Mouse (Mus musculus) forelimb bud, embryonic 11.5 days (tissue): ENCODE measurements around the gene Hdac4.
A peak's percentile ranks its signal among the peaks of the same experiment; 100 is the strongest.

ENCODE experiments used
- DNase-seq: peaks from one replicate; pipeline ENCODE4 v3.0.0-alpha.2; 2012; ENCODE audit warnings: low read depth, low spot score

The Hdac4 gene

DNA sequence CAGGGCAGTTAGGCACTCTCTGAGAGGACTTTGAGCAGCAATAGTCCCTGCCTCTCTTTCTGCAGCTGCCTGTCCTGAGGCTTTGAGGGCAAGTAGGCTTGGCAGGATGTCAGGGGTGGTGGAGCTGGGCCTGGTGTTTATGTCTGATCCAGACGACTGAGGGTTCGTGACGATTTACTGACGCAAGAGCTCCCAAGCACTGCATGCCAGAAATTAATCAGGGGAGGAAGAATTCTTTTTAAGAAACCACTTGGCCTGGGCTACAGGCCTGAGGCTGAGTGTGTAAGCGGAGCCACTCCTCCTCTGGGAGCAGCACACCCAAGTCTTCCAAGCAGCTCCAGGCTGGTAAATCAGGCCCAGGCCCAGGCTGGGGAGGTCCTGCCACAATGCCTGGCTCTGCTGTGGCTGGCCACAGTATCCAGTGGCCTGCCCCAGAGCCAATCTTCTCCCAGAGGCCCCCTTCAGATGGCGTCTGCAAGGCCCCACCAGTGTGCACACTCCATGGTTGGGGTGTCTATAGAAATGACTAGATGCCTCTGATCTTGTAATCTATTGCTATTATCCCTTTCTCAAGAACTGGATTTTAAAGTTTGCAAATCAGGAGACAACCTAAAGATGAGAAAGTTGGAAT is 64.9 kb downstream of the Hdac4 start:
- DNase-seq, result peak; percentile 28

DNA sequence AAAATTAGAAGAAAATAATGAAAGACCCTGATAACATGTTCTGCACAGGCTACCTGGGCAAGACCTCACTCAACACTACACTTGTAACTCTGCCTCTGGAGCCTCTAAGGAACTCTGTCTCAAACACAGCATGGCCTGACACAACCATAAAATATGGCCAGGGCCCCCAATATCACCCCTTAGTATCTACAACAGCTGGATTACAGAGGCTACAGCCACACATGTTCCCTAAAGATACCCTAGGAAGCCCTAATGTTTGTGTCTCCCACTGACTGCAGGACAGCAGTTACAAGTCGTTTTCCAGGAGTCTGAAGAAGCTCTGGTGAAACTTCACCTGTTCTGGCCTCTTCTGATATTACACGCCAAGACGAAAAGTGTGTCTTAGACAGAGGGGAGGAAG is 65.7 kb downstream of the Hdac4 start:
- no peak for DNase-seq

DNA sequence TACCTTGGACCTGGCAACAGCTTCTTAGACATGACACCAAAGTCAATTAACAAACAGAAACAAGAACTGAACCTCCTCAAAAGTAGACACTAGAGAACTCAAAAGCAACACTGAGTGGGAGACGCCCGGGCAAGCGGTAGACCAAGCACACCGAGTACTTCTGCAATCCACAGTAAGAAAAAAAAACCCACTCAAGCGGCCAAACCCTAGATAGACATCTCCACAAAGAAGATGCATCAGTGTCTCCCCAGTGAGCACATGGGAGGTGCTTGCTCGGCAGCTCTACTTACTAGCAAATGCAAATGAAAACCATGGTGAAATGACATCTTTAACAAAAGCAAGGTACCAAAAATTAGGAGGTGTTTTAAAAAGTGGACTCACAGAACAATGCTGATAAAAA is 67.7 kb downstream of the Hdac4 start:
- no peak for DNase-seq

DNA sequence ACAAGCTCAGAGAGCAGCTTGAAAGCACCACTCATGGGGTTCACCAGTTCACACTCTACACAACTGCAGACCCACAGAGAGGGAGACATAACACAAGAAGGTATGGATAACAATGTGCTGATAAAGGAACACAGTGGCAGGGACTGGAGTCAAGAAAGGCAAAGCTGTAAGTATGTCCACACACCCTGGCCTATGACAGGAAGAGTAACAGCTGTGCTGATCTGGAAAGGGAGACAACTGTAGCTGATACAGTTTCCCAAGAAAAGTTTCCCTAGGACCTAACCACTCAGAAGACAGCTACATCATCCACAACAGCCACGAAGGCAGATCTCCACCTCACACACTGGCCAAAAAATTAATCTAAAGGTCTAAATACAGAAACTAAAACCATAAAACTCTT is 68.1 kb downstream of the Hdac4 start:
- no peak for DNase-seq

DNA sequence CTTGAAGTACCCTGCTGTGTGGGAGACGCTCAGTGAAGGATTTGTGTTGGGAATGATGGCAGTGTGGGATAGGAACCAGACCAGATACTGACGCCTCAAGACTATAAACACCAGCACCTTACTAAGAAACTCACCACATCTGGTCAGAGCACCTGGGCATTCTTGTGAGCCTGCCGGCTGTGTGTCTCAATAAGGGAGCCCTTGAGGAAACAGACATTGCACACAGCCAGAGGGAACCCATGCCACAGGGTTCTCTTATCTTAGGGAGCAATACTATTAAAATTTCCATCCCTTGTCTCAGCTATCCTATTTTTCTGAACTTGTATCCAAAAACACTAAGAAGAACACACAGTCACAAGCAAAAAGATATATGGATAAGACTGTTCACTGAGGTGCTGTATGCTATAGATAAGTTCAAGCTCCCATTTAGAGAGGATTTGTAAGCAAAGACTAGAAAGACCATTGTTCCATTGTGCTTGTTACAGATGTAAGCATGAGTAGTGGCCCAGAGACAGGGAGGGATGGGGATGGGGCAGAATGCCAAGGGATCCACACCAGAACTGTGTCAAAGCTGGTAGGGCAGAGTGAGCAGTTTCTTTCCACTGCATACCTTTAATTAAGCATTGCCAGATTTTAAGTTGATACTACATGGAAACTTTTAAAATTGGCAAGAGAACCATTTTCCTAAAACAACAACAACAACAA is 70.8 kb downstream of the Hdac4 start:
- DNase-seq, result no peak

DNA sequence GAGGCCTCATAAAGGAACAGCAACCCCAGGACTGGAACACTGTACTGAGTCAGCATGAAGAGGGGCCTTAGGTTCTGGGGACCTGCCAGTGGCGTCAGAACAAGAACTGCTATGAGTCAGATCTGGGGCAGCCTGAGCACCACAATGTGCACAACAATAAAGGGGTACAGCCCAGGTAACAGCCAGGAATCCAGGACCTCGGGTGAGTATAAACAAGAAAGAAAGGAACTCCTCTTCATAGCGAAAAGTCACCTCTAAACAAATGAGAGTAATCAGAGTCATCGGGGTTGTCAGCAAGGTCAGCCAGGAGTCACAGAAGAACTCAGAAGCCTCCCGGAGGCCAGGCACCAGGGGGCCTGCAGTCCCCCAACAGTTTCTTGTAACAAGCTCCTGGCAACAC is 76.2 kb downstream of the Hdac4 start:
- no peak for DNase-seq

DNA sequence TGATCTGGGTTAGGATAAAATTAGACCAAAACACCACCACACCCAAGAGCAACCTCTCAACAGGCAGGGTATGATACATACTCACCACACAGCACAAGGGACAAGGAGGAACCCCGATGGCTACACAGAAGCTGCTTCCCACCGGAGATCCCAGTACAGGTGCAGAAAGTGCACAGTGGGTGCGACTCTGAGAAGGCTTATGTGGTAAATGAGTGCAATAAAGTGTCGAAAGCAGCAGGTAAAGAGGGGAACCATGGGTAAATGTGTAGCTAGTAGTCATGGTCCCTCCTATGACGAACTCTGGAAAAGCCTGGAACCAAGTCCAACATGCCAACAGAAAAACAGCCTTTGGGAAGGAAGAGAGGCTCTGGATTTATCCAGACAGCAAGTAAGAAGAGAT is 77.9 kb downstream of the Hdac4 start:
- no peak for DNase-seq

DNA sequence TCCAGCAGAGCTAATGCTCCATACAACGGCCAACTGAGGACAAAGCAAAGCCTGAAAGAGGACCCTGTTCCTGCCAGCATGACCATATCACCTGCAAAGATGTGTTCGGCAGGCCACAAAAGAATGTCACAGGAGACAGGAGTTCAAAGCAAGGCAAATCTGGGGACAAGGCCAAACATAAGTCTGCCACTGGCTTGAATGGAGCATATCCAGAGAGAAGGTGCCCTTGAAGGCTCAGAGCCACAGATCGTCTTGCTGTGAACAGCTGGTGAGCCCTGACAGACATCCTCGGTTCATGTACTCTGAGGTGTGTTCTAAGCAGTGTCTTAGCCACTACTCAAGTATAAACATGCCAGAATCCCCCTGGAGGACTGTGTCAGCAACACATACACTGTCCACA is 79.3 kb downstream of the Hdac4 start:
- DNase-seq, result no peak

DNA sequence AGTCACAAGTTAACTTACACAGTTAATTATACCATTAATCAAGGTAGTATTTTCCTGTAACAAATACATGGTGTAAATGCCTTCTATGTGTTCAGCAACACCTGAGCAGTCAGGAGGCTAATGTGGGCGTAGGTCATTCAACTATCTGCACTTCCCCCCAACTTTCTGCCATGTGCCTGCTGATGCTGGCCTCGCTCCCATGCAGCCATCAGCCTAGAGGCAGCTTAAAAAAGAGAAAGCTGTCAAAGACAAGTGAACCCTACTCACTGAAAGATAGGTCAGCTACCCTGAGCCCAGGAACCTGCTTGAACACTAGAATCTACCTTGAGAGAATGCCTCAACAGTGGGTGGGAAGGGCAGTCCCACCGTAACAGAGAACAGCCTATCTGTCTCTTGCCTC is 81.4 kb downstream of the Hdac4 start:
- DNase-seq, result no peak

DNA sequence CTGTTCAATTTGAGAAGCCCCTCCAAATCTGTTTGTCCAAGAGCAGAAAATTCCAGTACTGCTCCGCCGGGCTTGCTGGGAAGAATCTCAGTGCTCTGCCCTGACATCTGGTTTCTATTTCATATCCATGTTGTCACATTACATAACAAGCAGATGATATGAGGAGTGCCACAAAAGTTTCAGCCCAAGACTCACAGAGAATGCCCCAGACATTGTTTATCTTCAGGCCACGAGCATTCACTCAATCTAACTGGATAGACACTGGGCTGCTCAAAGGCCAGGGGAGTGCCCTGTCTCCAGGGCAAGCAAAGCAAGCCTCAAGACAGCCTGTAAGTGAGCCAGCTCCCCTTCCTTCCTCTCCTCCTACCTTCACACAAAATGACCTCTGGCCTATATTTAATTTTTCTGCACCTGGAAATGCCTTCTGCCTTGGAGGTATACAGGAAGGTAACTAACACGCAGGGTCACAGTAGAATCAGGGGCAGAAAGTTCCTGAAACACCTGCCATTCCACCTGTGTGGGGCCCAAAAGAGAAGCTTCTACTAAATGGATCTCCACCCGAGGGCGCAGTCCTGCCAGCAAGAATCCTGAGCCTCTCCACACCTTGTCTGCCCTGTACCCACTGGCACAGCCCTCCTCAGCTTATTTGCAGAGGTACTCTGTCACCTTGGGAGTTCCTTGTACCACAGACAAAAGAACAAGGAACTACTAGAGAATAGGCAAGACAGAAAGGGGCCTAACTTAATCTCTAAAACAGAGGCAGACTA is 82.1 kb downstream of the Hdac4 start:
- DNase-seq, result no peak

DNA sequence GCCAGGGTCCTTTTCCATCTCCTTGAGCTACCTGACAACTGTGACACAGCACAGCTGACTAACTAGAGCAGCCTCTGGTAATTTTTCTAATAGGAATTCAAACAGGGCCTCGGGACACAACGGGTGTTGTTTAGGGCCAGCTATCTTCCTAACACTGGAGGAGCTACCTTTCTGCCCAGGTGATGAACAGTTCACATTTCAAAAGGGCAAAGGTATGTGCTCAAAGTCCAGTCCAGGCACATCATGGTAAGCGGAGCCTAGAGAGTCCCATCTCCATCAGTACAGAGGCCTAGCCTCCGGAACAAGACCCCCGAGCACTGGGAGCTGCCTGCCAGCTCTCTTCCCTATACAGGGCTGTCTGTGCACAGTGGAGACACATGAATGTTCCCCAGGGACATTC is 82.9 kb downstream of the Hdac4 start:
- DNase-seq, result no peak

DNA sequence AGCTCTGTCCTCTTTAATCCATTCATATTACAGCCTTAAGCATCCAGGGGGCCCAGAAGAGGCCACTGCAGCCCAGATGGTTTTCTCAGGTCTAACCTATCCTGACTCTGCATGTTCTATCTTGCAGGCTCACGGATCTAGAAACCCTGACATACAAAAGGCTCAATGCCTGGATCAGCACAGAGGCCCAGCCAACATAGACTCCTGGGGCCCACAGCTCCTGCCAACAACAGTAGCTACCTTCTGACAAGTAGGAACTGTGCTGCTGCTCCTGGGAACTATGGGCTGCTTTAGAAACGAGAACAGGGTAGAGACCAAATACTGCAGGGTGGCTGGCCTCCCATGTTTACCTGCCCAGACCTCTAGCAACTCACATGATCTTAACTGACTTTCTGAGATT is 83.9 kb downstream of the Hdac4 start:
- no peak for DNase-seq

DNA sequence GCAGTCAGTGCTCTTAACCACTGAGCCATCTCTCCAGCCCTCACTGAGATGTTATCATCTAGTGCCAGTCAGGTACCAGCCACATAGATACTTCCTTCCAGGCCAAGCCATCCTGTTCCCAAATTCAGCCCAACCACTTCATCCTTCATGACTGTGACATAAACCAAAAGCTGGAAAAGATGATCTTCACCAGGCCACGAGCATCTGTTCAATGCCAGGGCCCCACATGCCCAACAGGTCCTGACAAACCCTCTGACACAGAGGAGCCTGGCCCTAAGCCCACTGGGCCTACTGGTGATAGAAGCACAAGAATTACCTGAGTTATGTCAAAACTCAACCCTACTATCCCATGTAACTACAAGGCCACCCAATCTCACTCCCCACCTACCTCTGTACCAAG is 84.5 kb downstream of the Hdac4 start:
- DNase-seq, result no peak

DNA sequence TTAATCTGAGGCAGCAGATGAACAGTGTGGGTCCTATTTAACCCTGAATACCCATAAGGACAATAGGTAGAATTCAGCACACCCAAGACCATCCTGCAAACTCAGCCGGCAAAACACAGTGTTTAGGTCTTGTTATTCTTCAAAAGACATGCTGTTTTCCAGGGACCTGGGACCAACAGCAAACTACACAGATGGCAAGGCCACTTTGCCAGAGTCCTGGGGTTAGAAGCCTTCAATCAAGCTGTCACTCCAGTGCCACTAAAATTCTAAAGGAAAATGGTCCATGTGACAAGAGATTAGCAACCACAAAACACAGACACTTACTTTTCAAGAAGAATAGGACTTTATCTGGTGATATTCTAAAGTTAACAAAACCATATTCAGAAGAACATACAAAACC is 86.3 kb downstream of the Hdac4 start:
- no peak for DNase-seq

DNA sequence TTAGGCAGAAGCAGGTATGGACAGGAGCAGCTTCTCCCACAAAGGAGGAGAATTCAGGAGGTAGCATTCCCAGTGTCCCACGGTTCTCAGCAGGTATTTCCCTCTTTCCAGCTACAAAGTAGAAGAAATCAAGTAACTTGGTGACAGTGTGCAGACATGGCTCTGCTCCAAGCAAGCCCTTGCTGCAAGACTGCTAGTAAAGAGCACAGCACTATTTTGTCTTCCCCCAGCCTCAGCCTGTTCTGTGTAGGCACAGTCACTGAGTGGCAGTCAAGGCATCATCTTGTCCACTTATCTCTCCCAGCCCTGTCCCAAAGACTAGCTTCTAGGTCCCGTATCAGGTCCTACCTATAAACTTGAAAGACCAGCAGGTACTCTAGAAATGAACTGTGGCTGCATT is 86.9 kb downstream of the Hdac4 start:
- no peak for DNase-seq

DNA sequence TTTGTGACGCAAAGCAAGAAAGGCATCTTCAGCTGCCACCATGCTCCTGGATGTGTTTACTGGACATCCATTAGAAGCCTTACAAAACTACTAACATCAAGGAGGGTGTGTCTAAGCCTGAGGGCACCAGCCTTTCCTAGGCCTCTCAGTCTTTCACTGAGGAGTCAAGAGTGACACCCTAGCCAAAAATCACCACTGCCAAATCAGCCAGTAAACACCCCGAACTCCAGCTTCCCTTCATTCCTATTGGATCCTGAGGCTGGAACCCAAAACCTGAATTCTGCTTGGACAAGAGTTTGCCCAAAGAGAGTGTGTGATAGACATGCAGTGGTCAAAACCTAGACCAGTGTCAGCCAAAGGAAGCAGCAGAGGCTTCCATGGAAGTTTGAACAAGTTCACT is 87.5 kb downstream of the Hdac4 start:
- no peak for DNase-seq

DNA sequence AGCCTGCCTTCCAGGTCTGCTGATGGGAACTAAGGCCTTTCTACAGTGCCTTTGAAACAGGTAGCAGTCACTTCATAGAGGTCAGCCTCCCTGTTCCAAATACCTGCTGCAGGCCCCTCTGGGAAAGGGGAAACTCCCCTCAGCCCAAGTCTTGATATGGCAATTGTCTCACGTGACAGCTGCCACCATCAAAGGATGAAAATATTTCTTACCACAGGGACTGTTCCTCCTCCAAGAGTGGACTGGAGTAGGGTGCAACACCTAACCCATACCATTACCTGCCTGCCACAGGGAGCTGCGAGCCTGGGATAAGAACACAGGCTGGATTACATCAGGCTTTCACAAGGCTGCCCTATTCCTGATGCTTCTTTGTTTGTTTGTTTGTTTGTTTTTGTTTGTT is 88.0 kb downstream of the Hdac4 start:
- no peak for DNase-seq

DNA sequence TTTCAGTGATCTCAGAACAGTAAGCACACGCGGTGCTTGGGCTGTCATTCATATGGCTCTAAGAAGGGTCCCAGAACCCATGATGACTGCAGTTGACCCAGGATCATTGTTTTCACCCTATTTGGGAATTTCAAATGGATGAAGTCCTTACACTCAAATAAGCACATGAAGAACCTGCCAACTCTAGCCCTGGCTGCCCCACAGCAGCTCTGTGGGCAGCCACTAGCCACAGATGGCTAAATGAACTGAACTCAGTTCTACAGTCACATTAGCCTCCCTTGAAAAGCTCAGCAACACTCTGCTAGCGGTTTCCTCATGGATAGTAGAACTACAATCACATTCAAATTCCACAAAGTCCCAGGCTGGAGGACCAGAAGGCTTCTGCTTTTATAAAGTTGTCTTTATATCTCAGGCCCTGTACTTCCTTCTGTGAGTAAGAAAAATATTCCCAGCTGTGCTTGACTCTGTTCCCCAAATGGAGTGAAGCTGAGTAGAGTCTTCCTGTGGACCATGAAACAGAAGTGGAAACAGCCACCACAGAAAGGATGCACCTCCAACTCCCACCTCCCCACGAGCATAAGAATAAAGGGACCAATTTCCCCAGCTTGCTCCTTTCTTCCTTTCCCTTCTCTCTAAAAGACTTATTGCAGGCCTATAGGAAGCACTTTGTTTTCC is 88.9 kb downstream of the Hdac4 start:
- DNase-seq, result no peak

DNA sequence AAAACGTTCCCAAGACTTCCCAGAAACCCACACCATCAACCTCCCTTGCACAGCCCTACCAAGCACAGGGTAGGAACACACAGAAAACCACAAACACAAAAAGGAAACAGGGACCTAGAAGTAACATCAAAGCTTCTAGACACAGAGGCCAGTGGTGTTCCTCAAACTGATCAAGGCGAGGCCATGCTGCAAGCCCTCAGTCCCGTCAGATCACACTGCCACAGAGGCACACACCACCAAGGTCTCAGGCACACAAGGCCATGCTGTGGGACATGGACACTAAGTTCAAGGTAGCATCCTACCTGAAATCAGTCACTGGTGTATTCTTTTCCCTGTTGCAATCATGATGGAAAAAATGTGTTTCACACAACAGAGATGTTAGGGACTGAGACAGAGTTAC is 90.8 kb downstream of the Hdac4 start:
- DNase-seq, result no peak

DNA sequence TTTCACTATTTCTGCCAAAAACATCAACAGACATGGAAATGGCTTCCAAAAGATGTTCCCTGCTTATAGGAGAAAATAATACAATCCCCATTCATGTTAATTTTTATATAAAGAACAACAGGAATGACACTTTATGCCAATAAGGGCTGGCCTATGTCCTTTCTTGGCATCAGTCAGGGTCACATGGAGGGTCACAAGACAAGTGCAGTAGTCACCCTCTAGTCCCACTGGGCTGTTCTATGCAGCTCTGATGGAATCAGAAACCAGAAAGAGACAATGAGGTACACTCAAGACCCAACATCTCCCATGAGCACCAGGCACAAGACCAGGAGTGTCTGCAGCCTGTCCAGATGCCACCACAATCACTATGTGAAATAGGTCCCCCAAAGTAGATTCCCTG is 91.5 kb downstream of the Hdac4 start:
- DNase-seq, result no peak

DNA sequence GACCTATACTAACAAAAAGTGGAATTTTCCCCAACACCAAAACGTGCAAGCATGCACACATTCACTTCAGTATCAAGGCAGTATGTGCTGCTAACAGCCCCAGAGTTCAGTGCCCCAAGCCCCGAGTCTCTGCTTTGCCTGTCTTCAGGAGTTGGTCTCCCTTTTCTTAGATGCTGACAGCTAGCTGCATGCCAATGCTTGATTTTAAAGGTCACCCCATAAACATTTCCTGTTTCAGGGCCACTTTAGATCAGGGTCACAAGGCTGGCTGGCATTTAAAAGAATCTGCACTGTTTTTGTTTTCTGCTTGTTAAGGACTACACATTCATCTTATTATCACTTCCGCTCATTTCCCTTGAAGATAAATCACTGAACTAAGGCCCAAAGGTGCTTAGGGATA is 92.1 kb downstream of the Hdac4 start:
- no peak for DNase-seq

DNA sequence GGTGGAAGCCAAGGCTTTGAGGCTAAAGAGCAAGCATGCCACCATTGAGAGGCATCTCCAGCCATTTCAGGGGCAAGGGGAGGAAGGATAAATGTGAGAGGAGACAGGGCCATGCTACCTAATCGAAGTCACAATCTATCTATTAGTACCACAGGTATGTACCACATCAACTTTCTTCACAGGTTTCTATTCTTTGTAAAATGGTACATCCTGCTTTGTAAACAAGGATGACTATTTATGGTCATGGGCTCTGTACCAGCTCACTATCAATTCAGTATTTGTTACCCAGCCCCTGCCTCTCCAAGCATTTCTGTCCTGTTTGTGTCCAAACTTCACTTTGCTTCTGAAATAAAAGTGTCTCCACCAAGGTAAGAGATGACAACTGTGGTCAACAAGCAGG is 92.7 kb downstream of the Hdac4 start:
- no peak for DNase-seq
